Mouse (Mus musculus) kidney, adult 11 months (tissue): Measurements from ENCODE around the gene Lpar2.

ENCODE experiments used
- DNase-seq: peaks from one replicate; pipeline ENCODE4 v3.0.0; 2022

Lpar2 gene

GRCm38 (mm10) chr8:69822386-69823191 is at the start of gene Lpar2:
Gene Lpar2 (plus strand): TSS chr8:69822429.
- peak; percentile 75 for DNase-seq

GRCm38 (mm10) chr8:69774503-69775148 is 47.6 kb upstream of the Lpar2 start, which contains the start of gene Gm20422:
Gene Gm20422 (minus strand): TSS chr8:69774886.
- DNase-seq: peak; percentile 95

GRCm38 (mm10) chr8:69775149-69775534 is 47.1 kb upstream of the Lpar2 start:
- DNase-seq: peak; percentile 15

- no peak for DNase-seq
These were observed 45.1 kb upstream of the Lpar2 start for GRCm38 (mm10) chr8:69777111-69777510.

- DNase-seq: peak; percentile 5
These were observed 33.1 kb upstream of the Lpar2 start for GRCm38 (mm10) chr8:69789105-69789504.

GRCm38 (mm10) chr8:69789731-69790130 is 32.5 kb upstream of the Lpar2 start:
- DNase-seq: peak; percentile 16

GRCm38 (mm10) chr8:69790364-69790763 is 31.9 kb upstream of the Lpar2 start:
- DNase-seq: no peak

GRCm38 (mm10) chr8:69790773-69791367 is 31.4 kb upstream of the Lpar2 start, which contains the start of the genes Atp13a1 and Zfp866:
Gene Atp13a1 (plus strand): TSS chr8:69791163.
Gene Zfp866 (minus strand): TSS chr8:69791178.
- DNase-seq: peak; percentile 90

- DNase-seq: no peak
These were observed 30.7 kb upstream of the Lpar2 start for GRCm38 (mm10) chr8:69791415-69792068.

- DNase-seq: peak; percentile 2
These were observed 28.6 kb upstream of the Lpar2 start for GRCm38 (mm10) chr8:69793666-69794065.

- peak; percentile 1 for DNase-seq
These were observed 28.1 kb upstream of the Lpar2 start for GRCm38 (mm10) chr8:69794096-69794495.

GRCm38 (mm10) chr8:69794901-69795300 is 27.3 kb upstream of the Lpar2 start:
- DNase-seq: peak; percentile 1

- DNase-seq: peak; percentile 1
These were observed 25.4 kb upstream of the Lpar2 start for GRCm38 (mm10) chr8:69796721-69797345.

- DNase-seq: peak; percentile 1
These were observed 24.6 kb upstream of the Lpar2 start for GRCm38 (mm10) chr8:69797661-69798060.

- peak; percentile 1 for DNase-seq
These were observed 23.0 kb upstream of the Lpar2 start for GRCm38 (mm10) chr8:69799261-69799660.

GRCm38 (mm10) chr8:69799946-69800345 is 22.3 kb upstream of the Lpar2 start:
- peak; percentile 1 for DNase-seq

- DNase-seq: peak; percentile 1
These were observed 20.4 kb upstream of the Lpar2 start for GRCm38 (mm10) chr8:69801796-69802195.

- DNase-seq: no peak
These were observed 20.0 kb upstream of the Lpar2 start for GRCm38 (mm10) chr8:69802216-69802615.

- DNase-seq: peak; percentile 1
These were observed 18.9 kb upstream of the Lpar2 start for GRCm38 (mm10) chr8:69803366-69803765.

GRCm38 (mm10) chr8:69804537-69804936 is 17.7 kb upstream of the Lpar2 start:
- no peak for DNase-seq

GRCm38 (mm10) chr8:69805086-69805485 is 17.1 kb upstream of the Lpar2 start:
- peak; percentile 1 for DNase-seq

- DNase-seq: peak; percentile 2
These were observed 16.7 kb upstream of the Lpar2 start for GRCm38 (mm10) chr8:69805491-69805890.

- DNase-seq: no peak
These were observed 15.0 kb upstream of the Lpar2 start for GRCm38 (mm10) chr8:69807236-69807635.
